Mouse (Mus musculus) adipocyte (in vitro differentiated cells): ENCODE data around the gene S100a8.

Source experiments
- DNase-seq: peaks from one replicate; pipeline ENCODE4 v3.0.0-alpha.2; 2016; ENCODE audit warnings: low spot score

S100a8 gene

DNA sequence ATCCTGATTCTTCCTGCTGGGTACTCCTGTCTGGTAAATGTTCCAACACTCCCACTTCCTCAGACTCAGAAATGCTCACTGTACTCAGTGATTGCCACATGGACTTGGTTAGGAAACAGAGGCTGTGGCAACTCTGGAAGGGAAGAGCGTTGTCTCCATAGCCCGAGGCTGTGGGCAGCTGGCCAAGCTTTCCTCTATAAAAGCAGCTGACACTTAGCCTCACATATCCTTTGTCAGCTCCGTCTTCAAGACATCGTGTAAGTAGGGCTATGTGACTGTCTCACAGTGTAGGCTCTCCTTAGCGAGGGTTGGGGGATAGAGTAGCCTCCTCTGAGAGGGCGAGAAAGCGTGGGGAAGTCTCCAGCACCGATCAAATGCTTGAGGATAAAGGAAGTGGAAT lies at the start of gene S100a8:
S100a8 (plus strand) TSS at position 133 of the 400 bp plus-strand sequence.
- peak; percentile 96 for DNase-seq

GRCm38 (mm10) chr3:90621552-90621951 lies 47.2 kb upstream of the S100a8 start:
- DNase-seq: no peak

DNA sequence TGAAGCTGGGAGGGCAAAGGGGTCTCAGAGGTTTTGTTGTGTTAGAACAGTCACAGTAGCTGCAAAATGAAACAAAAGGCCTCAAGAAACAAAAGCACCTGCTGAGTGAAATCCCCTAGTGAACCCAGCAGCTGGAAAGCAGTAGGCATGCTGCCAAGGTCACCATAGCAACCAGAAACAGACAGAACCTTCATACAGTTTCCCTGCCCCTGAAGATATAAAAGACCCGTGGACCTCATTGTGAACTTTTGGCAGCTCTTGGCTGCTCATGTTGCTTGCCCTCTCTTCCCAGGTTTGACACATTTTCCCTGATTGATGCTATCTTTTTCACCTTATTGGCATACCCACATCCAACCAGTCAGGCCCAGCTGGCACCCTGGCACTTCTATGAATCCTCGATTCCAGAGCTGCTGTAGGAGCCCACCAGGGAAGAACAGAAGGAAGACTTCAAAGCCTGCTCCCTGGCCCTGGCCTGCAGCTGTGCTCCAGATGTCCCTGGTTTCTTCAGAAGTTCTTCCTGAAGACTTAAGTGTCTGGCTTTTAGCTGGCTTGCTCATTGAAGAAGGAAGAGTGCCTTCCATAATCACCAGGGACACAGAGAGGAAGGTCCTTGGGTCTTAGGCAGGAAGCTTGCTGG lies 45.2 kb upstream of the S100a8 start:
- DNase-seq: peak; percentile 50

DNA sequence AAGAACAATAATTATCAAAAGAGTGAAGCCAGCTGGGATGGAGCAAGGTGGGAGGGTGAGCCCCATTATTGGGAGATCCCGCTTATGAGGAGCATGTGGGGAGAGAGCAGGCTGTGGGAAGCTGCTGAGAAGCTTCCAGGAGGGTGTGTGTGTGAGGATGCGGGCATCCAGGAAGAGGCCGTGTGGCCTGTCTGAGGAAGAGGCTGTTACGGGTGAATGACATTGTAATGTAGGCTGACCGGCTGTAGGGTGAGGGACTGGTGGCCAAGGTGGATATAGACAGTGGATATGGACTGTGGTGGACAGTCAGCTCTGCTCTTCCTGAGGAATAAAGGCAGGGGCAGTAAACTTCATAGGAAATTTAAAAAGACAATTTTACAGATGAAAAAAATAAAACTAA lies 43.3 kb upstream of the S100a8 start:
- no peak for DNase-seq

DNA sequence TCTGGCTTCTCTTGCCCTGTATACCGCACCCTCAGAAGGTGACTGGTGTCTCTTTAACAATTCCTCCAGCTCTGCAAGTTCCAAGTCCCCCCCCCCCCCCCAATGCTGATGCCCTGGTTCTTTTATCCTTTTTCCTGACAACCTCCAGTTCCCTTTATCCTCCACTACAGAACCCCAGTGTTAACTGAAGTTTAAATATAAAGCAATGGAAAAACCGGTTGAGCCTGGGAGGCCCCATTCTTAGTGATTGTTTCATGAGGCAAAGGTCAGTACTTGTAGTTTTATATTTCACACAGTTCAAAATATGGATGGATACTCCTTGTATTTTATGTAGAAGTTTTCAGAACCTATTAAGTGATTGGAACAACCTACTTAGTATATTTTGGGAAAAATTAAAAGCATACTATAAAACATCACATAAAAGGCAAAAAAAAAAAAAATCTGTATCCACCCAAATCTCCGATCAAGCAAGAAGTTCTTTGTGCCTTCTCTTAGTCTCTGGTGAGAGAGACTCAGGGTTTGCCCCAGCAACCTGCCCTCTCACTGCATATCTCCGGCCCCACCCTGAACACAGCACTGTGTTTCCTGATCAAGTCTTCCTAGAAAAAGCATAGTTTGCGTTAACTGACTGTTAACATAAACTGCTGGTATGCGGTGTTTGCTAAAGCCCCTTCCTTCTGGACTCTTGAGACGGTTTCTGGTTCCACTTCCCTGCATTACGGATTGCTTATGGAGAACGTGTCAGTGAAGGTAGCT lies 42.3 kb upstream of the S100a8 start:
- no peak for DNase-seq

DNA sequence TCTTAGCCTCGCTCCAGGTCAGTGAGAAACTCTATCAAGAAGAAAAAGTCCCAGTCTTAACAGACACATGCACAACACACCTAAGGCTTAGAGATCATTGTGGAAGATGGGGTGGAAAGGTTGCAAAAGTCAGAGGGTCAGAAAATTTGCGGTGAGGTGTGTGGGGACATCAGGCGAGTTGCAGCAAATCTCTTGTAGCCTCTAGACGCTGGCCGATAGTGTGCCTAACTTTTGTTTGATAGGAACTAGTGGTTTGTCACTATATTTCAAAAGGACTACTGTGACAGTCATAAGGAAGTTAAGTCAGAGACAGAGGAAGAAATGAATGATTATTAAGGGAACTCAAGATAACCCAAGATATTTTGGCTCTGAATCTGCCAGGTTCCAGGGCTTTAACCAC lies 41.4 kb upstream of the S100a8 start:
- no peak for DNase-seq

DNA sequence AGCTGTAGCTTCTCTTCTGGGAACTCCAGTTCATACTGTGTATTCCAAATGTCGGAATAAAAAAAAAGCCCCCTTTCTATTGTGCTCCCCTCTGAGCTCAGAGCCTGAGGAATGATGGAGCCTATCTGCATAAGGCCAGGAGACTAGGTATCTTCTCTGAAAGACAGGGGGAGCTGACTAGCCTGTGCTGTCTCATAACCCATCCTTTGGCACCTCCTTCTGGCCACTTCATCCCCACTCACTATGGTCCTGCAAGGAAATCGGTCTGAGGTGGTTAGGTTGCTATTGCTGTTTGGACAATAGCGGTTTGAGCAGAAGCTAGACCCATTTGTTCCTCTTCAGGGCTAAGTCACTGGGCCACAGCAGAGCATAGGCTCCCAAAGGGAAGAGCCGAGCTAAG lies 41.0 kb upstream of the S100a8 start:
- DNase-seq: peak; percentile 61

DNA sequence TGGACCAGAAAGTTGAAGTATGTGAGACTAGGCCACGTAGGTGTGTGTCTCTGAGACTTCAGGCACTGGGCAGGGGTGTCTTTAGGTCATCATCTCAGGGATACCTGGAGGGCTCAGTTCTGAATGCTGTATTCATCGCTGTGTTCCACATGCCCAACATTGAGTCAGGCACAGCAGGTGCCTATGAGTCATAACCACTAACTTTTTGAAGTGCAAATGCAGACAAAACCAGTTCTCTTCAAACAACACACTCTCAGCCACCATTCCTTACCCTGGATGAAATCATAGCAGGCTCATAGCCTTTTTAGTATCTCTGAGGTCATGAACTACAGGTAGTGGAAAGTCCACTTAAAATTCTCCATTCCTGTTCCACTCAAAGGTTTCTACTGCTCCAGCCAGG lies 39.5 kb upstream of the S100a8 start:
- no peak for DNase-seq

DNA sequence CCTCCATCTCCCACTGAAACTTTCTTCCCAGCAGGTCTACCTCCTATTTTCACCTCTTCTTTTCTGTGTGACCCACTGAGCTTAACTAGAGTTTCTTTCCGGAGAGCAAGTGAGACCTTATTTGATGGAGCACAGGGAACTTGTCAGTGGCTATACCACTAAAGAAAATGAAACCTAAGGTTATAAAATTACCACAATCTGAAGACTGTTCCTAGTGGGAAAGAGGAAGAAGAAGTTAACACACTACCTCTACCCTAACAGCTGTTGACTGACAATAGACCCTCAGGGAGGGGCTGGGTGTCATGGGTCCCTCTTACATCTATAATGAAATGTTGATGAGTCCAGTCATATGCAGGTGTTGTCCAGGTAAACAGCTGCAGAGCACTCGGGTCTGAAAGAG lies 36.8 kb upstream of the S100a8 start:
- DNase-seq: no peak

DNA sequence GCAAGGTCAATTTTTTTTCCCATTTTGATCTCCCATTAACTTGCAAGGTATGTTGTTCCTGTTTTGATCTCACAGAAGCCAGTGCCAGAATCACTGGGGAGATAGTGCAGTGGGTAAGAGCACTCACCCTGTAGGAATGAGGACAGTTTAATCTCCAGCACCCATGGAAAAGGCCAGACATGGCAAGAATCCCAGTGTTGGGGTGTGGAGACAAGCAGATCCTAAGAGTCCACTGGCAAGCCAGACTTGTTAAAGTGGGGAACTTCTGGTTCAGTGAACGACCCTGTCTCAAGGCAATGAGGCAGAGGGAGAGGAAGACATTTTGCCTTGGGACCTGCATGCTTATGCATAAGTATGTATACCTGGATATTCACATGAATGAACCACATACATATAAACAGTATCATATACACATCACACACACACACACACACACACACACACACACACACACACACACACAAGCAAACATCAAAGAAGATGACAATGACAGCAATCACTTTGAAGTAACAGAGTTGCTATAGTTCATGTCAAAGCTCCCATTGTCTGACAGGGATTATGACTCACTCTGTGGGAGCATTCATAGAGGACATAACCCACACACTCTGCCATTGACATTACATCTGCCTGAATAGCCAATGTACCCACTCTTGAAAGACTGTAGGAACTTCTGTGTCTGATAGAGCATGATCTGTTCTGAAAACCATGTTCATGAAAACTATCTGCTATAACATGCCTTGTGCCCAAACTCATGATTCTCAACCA lies 30.1 kb upstream of the S100a8 start:
- no peak for DNase-seq

DNA sequence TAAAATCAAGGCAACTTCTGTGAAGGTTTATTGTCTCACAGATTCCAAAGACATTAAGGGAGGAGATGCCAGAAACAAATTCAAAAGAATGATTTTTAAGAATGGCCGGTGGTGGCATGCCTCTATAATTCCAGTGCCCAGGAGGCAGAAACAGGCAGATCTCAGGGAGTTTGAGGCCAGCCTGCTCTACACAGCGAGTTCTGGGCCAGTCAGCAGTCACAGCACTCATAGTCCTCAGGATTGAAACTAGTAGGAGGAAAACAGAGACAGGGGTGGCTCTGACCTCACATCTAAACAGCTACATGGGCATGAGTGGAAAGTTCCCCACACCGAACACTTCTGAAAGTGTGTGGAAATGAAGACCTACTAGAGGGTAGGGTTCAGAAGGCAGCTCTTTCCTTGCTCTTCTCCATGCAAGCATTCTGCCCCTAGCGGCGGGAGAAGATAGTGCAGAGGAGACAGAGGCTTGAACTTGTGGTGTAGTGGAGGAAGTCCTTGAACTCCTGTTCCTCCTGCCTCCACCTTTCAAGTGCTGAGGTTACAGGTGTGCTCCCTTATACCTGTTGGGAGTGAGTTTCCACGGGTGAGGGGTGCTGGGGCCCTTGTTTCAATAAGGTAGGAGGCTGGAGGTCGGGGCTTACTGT lies 29.1 kb upstream of the S100a8 start:
- no peak for DNase-seq

DNA sequence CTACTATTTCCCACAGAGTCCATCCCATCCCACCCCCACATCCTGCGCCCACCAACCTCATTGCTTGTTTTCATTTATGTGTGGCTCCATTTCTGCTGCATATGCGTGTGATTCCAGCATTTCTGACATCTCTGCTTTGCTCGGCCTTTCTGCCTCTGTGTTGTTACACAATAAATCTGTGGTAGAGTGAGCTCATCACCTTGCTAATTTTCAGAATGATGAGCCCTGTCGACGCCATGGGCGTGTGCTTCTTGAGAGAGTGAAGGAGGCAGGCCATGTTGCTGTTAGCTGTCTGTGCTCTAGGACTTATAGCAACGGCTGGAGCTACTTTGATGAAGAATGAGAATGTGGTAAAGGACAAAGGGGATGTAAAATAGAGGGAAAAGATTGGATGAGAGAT lies 27.8 kb upstream of the S100a8 start:
- DNase-seq: no peak

- peak; percentile 54 for DNase-seq
These were observed 24.6 kb upstream of the S100a8 start for GRCm38 (mm10) chr3:90644220-90644619.

DNA sequence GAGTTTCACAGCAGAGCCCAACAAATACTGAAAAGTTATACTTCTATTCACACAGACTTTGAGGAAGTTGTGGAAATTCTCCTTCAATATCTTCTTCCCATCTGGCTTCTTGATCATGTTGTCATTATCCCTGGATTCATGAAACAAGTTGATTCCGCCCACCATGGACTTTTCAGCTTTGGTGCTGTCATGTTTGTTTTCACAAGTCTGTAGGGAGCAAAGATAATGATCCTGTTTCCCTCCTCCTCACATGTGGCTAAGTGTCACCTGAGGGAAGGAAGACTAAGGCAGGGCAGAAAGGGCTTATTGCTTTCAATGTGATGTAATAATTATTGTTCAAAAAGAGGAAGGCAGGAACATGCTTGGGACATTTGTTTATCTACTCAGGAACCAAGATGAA lies 21.5 kb upstream of the S100a8 start:
- DNase-seq: no peak

GRCm38 (mm10) chr3:90648981-90649380 lies 19.8 kb upstream of the S100a8 start:
- DNase-seq: no peak

DNA sequence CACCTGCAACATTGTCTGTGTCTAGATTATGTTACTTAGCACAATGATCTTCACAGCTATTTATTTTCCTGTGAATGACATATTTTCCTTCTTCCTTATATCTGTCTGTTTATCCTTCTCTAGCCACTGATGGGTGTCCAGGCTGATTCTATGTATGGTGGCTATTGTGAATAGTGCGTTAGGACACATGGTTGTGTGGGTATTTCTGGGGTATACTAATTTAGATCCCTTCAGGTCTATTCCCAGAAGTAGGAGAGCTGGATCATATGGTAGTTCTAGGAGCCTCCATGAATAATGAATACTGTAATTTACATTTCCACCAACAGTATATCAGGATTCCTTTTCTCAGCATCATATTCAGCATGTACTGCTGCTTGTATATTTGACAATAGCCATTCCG lies 18.9 kb upstream of the S100a8 start:
- no peak for DNase-seq

- peak; percentile 90 for DNase-seq
These were observed 15.8 kb upstream of the S100a8 start for GRCm38 (mm10) chr3:90652878-90653508.

DNA sequence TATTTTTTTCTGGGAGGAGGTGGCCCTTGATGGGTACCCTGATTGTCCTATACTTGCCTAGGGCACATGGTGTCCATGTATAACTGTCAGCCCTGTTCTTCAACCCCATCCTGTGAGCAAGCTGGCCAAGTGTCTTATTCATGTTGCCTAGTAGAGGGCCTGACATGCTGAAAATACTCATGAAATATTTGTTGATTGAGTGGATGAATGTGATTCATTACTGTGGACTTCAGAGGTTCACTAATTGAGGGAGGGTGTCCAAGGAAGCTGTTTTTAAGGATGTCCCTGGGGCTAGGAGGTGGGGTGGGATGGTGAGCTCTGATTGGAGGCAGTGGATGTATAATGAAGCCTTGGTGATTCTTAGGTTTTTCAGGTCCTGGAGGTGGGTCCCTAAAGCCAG lies 15.1 kb upstream of the S100a8 start, which contains the start of gene S100a7a:
S100a7a (plus strand) TSS at position 301 of the 400 bp plus-strand sequence.
- DNase-seq: no peak

DNA sequence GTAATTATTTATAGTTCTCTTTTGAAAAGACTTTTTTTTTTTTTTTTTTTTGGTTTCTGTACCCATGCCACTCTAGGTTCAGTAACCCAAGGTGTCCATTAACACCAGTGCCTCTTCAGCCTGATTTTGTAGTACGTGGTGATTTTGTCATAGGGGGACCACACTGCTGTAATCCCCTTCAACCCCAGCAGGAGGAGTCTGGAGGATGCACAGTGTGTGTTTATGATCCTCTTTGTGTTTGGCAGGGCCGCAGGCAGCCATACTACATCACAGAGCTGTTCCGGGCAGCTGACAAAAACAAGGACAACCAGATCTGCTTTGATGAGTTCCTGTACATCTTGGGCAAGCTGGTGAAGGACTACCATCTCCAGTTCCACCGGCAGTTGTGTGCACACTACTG lies 11.4 kb upstream of the S100a8 start:
- no peak for DNase-seq

GRCm38 (mm10) chr3:90659364-90660044 lies 9.3 kb upstream of the S100a8 start:
- no peak for DNase-seq

- peak; percentile 68 for DNase-seq
These were observed 4.6 kb upstream of the S100a8 start for GRCm38 (mm10) chr3:90664219-90664618.
